Mouse (Mus musculus) kidney, adult 18-20 months (tissue): Measurements from ENCODE around the gene Nlrc5.
"Not testable (repeated sequence)": the region's sequence is repeated elsewhere in the genome, so short reads cannot be mapped to it uniquely, and the experiment has no call there.

Experiments
- DNase-seq: peaks from one replicate; pipeline ENCODE4 v3.0.0; 2021

Gene Nlrc5

GRCm38 (mm10) chr8:94427953-94428352, 6.2 kb upstream of the Nlrc5 start:
- DNase-seq = no peak

DNA sequence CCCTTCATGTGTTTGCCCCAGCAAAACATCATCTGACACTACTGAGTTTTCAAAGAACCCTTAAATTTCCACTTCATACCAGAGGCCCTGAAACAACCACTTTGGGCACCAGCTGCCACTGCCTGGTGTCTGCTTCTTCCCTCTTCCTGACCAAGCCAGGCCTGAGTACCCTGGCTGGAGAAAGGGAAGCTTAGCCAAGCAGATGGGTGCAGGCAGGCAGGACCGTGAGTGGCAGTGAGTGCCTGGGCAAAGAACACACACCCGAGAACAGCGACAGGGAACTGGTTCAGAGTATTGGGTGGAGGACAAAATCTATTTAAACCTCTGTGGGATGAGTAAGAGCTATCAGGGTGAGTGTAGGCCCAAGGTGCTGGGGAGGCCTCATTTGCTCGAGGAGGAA, 5.7 kb upstream of the Nlrc5 start:
- DNase-seq = no peak

- no peak for DNase-seq
Observed at GRCm38 (mm10) chr8:94429376-94429775, 4.8 kb upstream of the Nlrc5 start.

DNA sequence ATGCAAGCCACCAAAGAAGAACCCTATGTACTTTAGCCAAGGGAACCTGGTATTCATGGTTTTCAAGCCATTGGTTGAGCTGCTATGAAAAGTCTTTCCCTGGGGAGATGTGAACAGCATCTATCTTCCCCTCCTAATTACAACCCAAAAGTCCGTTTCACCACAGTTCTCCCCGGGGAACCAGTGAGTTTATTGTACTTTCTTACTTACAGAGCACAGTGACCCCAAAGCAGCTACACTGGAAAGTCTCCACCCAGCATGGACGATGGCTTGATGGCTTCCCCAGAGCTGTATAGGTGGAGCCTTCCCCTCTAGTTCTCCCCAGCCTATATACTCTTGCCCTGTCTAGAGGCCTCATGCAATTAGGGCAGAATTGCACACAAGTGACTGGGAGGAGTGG, 1.9 kb upstream of the Nlrc5 start:
- DNase-seq = no peak

GRCm38 (mm10) chr8:94434958-94435357, 802 bp downstream of the Nlrc5 start:
- DNase-seq = no peak

DNA sequence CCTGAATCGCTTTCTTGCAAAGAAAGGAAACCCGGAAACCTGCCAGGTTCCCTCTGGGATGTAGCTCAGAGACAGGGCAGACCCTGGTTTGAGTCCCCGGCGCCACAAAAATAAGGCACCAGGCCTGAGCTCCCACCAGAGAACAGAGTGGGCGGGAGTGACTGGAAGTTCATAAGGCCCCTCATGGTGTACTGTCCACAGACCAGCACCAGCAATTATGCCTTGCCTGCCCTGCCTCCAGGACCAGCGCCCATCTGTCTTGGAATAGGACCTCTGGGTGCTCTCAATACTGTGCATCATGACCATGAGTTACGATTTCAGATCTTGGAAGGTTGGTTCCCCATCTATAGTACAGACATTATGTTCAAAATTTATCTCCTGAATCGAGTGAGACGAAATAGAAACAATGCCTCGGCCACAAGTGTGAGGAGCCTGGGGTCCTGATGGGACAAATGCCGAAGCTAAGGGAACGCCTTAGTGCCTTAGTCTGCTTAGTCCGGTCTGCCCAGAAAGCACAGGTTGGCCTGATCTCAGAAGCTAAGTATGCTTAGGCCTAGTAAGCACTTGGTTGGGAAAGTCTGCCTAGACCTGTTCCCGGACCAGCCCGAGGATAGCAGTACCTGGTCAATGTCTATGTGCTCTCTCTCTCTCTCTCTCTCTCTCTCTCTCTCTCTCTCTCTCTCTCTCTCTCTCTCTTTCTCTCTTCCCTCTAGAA, 1.4 kb downstream of the Nlrc5 start:
- no peak for DNase-seq

DNA sequence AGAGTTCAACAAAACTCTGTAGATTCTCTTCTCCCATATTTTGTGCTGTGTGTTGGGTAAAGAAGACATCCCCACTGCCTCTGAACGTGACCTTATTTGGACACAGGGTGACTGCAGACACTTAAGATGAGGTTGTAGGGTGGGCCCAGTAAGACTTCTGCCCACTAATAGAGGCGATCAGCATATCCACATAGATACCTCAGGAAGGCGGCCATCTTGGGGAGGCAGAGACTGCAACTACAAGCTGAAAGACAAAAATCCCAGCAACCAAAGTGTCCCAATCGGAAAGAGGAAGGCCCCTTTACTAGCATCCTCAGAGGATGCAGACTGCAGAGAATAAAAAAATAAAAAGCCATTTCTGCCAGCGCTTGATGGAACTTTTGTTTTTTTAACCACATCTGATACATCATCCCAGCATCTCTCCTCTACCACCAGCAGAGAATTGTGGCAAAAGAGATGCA, 2.0 kb downstream of the Nlrc5 start:
- DNase-seq = no peak

DNA sequence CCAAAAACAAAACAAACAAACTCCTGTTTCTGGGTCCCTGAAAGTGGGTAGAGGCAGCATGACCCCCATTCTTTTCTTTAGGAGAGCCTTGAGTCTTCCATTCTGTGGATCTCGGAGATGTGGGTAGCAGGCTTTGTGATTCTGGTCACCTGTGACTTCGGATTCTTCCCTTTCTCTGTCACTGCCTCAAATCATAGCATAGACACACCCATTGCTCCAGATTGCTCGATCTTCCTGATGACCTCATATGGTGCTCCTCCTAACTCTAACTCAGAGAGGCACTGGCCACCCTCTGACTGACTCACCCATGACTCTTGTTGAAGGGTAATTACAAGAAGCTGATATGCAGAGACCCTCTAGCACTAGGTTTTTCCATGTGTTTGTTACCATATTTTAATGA, 2.7 kb downstream of the Nlrc5 start:
- no peak for DNase-seq

DNA sequence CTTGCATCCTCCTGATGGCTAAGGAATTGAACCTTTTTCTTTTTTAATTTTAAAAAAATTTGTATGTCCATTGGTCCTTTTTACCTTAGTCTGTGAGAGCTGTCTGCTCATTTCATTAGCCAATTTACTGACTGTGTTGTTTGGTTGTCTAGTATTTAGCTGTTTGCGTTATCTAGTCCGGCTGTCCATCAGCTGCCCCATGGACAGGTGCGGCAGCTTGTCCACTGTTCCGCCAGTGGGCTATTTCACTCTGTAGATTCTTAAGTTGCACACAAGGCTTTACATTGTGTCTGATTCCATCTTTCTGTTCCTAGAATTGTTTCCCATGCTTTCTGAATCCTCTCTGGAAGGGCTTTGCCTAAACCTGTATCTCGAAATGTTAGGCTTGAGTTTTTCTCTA, 4.5 kb downstream of the Nlrc5 start:
- no peak for DNase-seq

DNA sequence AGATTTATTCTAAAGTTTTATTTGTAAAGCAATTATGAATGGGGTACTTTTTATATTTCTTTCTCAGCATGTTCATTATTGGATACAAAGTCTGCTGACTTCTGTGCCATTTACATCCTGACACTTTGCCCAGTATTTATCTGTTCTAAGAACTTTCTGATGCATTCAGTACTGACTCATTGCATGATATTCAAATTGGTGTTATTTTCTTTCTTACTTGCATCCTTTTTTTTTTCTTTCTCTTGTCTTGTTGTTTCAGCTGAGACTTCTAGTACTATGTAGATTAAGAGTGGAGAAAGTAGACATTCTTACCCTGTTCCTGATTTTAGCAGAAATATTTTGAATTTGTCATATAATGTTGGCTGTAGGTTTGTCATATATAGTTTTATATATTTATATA, 5.5 kb downstream of the Nlrc5 start:
- DNase-seq = no peak

DNA sequence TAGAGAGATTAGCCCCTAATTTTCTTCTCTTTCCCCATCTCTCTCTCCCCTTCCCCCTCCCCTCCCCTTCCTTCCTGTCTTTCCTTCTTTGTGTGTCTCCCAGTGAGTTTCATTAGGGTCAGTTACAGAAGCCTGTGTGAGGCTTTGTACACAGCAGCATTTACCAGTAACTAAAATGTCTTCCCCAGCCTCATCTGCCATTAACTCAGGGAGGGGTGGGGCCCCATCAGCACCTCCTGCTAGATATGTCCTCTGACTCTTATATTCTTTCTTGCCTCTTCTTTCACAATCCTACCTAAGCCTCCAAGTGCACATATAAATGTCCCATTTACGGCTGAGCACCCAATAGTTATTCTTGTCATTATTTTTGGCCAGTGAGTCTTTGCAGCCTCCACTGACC, 6.2 kb downstream of the Nlrc5 start:
- DNase-seq = no peak

GRCm38 (mm10) chr8:94441686-94442085, 7.5 kb downstream of the Nlrc5 start:
- no peak for DNase-seq

- DNase-seq = peak; percentile 10
Observed at GRCm38 (mm10) chr8:94443153-94443552, 9.0 kb downstream of the Nlrc5 start.

DNA sequence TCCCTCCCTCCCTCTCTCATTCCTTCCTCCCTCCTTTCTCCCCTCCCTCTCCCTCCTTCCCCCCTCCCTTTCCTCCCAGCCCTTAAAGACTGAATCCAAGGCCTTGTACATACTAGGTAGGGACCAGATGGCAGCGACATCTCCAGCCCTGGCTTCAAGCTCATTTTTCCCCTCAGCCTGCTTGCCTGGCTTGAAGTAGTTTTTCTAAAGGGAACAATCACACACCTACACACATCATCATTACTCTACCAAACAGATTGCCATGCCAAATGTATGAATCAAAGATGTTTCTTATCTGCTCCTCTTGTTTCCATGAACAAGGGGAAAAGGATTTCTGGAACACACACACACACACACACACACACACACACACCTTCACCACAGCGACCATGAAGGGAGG, 10.3 kb downstream of the Nlrc5 start:
- DNase-seq = no peak

DNA sequence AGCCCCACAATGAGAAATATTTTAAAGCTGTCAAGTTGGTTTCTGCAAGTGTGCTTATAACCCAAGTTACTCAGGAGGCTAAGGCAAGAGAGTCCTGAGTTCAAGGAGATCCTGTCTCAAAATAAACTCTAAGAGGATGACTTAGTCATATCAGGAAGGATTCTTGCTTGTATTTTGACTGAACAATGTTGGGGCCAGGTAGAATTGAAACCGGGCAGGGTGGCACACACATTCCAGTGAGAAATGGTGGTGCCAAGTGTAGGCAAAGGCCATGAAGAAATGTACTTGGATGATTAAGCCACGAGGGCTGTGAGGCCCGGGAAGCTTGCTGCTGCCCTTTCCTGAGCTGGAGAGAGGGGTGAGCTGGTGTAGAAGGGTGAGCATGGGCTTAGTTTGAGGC, 13.0 kb downstream of the Nlrc5 start:
- no peak for DNase-seq

DNA sequence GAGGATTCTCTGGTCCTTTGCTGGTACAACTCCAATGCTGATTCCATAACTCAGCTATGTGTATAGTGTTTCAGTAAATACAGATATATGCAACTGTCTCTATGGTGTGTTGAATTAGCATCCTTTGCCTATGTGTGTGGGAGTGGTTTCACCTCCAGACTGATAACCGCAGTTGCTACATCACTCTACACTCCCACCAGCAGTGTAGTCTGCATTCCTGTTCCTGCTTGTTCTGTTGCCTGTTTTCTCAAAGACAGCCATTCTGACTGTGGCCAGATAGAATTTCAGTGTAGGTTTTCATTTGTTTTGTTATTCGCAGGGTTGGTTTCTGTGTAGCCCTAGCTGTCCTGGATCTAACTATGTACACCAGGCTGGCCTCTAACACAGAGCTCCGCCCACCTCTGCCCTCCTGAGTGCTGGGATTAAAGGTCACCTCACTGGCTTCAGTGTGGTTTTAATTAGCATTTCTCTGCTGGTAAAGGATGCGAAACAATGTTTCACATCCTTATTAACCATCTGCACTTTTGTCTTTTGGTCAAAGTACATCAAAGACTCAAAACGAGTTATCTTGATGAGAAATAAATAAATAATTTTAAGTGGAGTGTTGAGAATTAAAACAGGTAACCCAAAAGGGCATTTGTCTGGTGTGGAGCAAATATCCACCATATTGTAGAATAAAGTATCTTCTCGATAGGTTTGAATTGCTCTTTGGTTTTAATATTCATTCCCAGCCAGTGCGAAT, 13.6 kb downstream of the Nlrc5 start:
- peak; percentile 57 for DNase-seq

GRCm38 (mm10) chr8:94452991-94453390, 18.8 kb downstream of the Nlrc5 start:
- not testable (repeated sequence) for DNase-seq

DNA sequence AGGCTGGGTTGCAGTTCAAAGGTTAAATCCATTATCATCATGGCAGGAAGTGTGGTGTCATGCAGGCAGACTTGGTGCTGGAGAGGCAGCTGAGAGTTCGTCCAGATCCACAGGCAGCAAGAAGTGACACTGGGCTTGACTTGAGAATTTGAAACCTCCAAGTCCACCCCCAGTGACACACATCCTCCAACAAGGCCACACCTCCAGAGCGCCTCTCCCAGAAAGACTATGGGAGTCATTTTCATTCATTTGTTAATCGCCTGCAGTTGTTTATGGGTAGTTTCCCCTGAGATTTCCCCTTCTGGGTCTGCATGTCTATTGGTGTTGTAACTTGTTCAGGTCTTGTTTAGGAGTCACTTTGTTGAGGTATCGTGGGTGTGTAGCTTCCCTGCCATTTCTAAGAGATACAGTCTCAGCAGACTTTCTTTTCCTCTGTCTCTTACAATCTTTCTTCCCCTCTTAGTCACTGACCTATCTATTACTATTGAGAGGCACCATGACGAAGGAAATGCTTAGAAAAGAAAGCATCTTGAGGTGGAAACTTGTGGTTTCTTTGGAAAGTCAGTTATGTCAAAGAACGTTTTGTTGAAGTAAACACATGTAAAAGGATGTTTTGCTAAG, 19.8 kb downstream of the Nlrc5 start:
- DNase-seq = no peak

DNA sequence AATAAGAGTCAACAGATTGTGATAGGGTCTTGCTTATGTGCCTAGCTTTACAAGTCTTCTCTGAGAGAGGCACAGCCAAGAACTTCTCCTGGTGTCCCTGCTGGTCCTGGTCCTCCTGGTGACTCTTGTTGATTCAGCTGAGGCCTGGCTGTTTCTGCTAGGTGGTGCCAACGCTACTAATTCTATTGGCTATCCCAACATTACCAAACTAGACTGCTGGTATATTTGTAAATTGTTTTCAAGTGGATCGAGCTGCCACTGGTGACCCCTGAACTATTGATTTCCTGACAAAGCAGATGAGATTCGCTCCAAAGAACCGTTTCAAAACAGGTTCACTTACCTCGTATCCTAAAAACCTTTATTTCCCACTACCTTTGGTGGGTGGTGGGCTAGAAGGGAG, 20.7 kb downstream of the Nlrc5 start:
- DNase-seq = no peak

- no peak for DNase-seq
Observed at GRCm38 (mm10) chr8:94456071-94456470, 21.9 kb downstream of the Nlrc5 start.

GRCm38 (mm10) chr8:94458567-94458966, 24.4 kb downstream of the Nlrc5 start:
- no peak for DNase-seq

DNA sequence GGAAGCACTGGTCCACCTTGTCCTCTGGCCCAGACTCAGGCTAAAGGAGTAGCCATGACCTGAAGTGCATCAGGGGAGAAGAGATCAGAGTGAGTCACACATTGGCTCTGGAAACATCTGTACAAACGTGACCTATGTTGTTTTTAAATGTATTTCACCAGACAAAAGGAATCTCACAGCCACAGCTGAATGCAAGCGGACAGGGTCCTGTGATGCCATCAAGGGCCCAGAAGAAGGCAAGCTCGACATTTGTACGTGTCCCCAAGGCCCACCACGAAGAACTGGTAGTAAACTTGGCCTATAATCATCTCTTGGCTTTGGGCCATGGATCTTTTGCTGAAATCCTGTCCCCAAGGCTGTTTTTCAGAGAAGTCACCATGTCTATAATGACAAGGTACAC, 35.5 kb downstream of the Nlrc5 start:
- no peak for DNase-seq

DNA sequence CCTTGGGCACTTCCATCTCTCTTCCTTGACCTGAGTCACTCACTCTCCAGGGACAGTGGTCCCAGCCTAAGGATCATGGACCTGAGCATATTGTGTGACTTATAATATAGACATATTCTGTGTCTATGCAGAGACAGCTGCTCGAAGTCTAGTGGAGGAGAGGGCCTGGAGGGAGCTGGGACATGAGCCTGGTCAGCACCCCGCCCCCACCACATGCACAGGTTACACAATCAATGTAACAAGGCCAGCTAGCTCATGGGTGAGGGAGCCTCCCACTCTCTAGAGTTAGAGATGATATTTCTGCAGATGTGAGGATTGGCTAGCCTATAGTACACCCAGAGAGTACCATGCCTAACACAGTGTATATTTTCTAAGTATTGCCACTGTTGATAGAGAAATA, 36.6 kb downstream of the Nlrc5 start:
- DNase-seq = no peak

- DNase-seq = no peak
Observed at GRCm38 (mm10) chr8:94471281-94471680, 37.1 kb downstream of the Nlrc5 start.
